9 mouse cellular contexts compared by ENCODE assay signal in the genomic region with DNA sequence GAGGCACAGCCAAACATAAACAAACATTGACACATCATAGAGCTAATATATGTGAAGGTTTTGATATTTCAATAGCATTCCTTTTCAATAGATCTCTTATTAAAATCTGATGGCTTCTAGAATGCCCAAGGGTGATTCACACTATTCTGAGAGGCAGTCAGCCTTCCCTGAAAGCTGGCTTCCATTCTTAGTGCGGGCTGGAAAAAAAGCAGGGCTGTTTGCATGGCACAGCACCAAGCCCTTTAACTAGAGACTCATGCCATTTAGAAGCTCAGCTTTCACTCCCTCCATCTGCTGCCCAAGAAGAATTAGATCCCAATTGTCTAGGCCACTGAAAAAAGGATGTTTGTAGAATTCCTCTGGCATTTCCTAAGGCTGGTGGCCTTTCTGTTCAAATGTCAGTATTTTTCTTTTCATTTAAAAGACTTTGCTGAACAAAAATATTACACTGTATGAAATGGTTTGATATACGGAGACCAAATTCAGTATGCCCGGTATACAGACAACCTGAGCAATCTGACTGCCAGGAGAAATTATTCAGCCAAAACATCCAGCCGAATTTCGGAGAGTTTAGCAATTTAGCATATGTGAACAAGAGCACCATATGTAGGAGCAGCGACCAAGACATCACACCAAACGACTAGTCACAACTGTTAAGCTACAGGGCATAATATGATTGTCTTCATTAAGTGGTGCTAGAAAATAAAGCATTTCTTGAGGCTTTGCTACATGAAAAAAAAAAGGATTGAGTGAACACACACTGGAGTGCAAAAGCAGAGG.
A peak's percentile ranks its signal among the peaks of the same experiment; 100 is the strongest.
DNase-seq lines count a peak whose midpoint lies in the region; ATAC-seq and TF ChIP-seq lines count a peak whose summit lies in the region.
"Had no signal": no experiment of that assay in that cellular context is flagged by ENCODE, and none has a peak within 500 bp of the region (broad histone marks: within the 10 kb centered on the region; RNA-seq: fewer than 3 reads in every experiment).

No protein-coding gene starts in this region.

- H3K9ac ChIP-seq in hindbrain, embryonic 13.5 days = no peak overlapping the region
- H3K9ac ChIP-seq in midbrain, postnatal 0 days (replicated peaks; ENCODE audit: low read length, poor library complexity, severe bottlenecking) = no peak overlapping the region
- H3K9ac ChIP-seq: liver, embryonic 14.5 days had no signal

- H3K27ac ChIP-seq in hindbrain, embryonic 13.5 days = peak overlapping the region; percentile 79
- no peak overlapping the region for H3K27ac ChIP-seq in hindbrain, embryonic 10.5 days
- H3K27ac ChIP-seq in midbrain, postnatal 0 days (ENCODE audit: low read depth, low read length) = no peak overlapping the region
- H3K27ac ChIP-seq: liver, embryonic 14.5 days had no signal

- no peak overlapping the region for H3K4me3 ChIP-seq in hindbrain, embryonic 13.5 days
- no peak overlapping the region for H3K4me3 ChIP-seq in hindbrain, embryonic 10.5 days
- H3K4me3 ChIP-seq in midbrain, postnatal 0 days (ENCODE audit: low read depth, low read length) = no peak overlapping the region

- TF ChIP-seq CTCF in midbrain, postnatal 0 days (IDR thresholded peaks at IDR 0.05) = no peak

- DNase-seq in hindbrain, embryonic 10.5 days (ENCODE audit: low spot score) = no peak
- DNase-seq in cerebellum, adult 8-10 months = peak; percentile 73
- DNase-seq in layer of hippocampus, adult 18-20 months (ENCODE audit: low spot score in 2 of 2) = peak; percentile 55 to 82
- DNase-seq in midbrain, postnatal 0 days (ENCODE audit: low spot score) = peak; percentile 82
- DNase-seq in testis, postnatal 14 days (ENCODE audit: low spot score) = no peak
- DNase-seq in spleen, postnatal 14 days (ENCODE audit: low spot score in 2 of 2) = no peak

- peak; percentile 83 for ATAC-seq in hindbrain, embryonic 13.5 days (ENCODE audit: low FRiP score)
- no peak for ATAC-seq in midbrain, postnatal 0 days (ENCODE audit: low FRiP score)
- no peak for ATAC-seq in megakaryocyte, adult 5-6 weeks (ENCODE audit: poor library complexity, severe bottlenecking)

- H3K9me3 ChIP-seq in hindbrain, embryonic 13.5 days = no peaks in the 10 kb centered on the region
- no peaks in the 10 kb centered on the region for H3K9me3 ChIP-seq in hindbrain, embryonic 10.5 days
- no peaks in the 10 kb centered on the region for H3K9me3 ChIP-seq in midbrain, postnatal 0 days (ENCODE audit: low read length)

- H3K27me3 ChIP-seq in hindbrain, embryonic 13.5 days = no peaks in the 10 kb centered on the region
- H3K27me3 ChIP-seq in hindbrain, embryonic 10.5 days (ENCODE audit: insufficient read depth, poor library complexity, severe bottlenecking) = no peaks in the 10 kb centered on the region
- no peaks in the 10 kb centered on the region for H3K27me3 ChIP-seq in midbrain, postnatal 0 days (ENCODE audit: insufficient read depth, low read length)

- H3K4me2 ChIP-seq in hindbrain, embryonic 13.5 days = no peak overlapping the region
- H3K4me2 ChIP-seq in midbrain, postnatal 0 days (ENCODE audit: low read depth, low read length, poor library complexity, severe bottlenecking) = no peak overlapping the region

- no peaks in the 10 kb centered on the region for H3K36me3 ChIP-seq in hindbrain, embryonic 13.5 days
- H3K36me3 ChIP-seq in hindbrain, embryonic 10.5 days = no peaks in the 10 kb centered on the region
- H3K36me3 ChIP-seq in midbrain, postnatal 0 days (ENCODE audit: insufficient read depth, low read length) = no peaks in the 10 kb centered on the region

- 59% methylated on average over 7 of the region's 7 CpGs for WGBS in hindbrain, embryonic 13.5 days
- 69% methylated on average over 7 of the region's 7 CpGs for WGBS in hindbrain, embryonic 10.5 days
- WGBS in midbrain, postnatal 0 days = 48% methylated on average over 7 of the region's 7 CpGs

- H3K4me1 ChIP-seq in hindbrain, embryonic 13.5 days (replicated peaks) = peaks cover 22% of the 10 kb centered on the region
- H3K4me1 ChIP-seq in hindbrain, embryonic 10.5 days (replicated peaks) = no peaks in the 10 kb centered on the region; the same call in 1 of the 2 replicates
- peaks cover 6% of the 10 kb centered on the region; the same call in 1 of the 2 replicates for H3K4me1 ChIP-seq in midbrain, postnatal 0 days (ENCODE audit: insufficient read depth, low read length)

Comparison
In these comparisons a context has a peak if more than half of its experiments do, and no peak if none do; other contexts are left out.
1. DNase-seq: peak in cerebellum, adult 8-10 months (single experiment), layer of hippocampus, adult 18-20 months (2 of 2) and midbrain, postnatal 0 days (single experiment); none in hindbrain, embryonic 10.5 days (single experiment), testis, postnatal 14 days (single experiment) and spleen, postnatal 14 days (0 of 2).